Mouse (Mus musculus) layer of hippocampus, adult 2 months (tissue): Measurements from ENCODE around the gene Aars. TPM values are rescaled to one million over a fixed set of nuclear protein-coding genes. Genes with fewer than 3 reads are reported as not detected.
"Not testable (repeated sequence)": the region's sequence is repeated elsewhere in the genome, so short reads cannot be mapped to it uniquely, and the experiment has no call there.

Experiments
- DNase-seq, 2 experiments: peaks; one replicate each; pipeline ENCODE4 v3.0.0; 2022; ENCODE audit warnings: low spot score in 2 of 2
- H3K27ac ChIP-seq: fragments of 200-600 bp; 2 replicates; pipeline ENCODE4 v1.8.1; 2022
- H3K4me3 ChIP-seq: fragments of 200-600 bp; 2 replicates; pipeline ENCODE4 v1.8.1; 2022; ENCODE audit warnings: mild to moderate bottlenecking
- CTCF ChIP-seq: fragments of 200-600 bp; conservative IDR thresholded peaks from 2 replicates; pipeline ENCODE4 v1.8.1; 2022; ENCODE audit warnings: antibody characterized with exemption, mild to moderate bottlenecking, moderate library complexity
- long read RNA-seq, 2 experiments: library from polyadenylated mRNA; stranded (forward); transcript quantifications; one replicate each; pipeline ENCODE4 v2.0.0; 2021; ENCODE audit warnings: borderline mapping rate in 2 of 2
- total RNA-seq, 2 experiments: library from RNA; stranded (reverse); gene quantifications; 2 replicates each; pipeline ENCODE4 v1.2.3; 2021

The Aars gene
- total RNA-seq, result 10 to 100 TPM; 79.5 to 86.3 TPM
- long read RNA-seq, experiment 1, full-length matches to known transcripts, result 47 of 100 reads
- long read RNA-seq, experiment 1, partial matches to known transcripts, result 13 of 100 reads
- long read RNA-seq, experiment 1, other reads (novel, unspliced or antisense), result 40 of 100 reads
- long read RNA-seq, experiment 2, full-length matches to known transcripts, result 70 of 171 reads
- long read RNA-seq, experiment 2, partial matches to known transcripts, result 35 of 171 reads
- long read RNA-seq, experiment 2, other reads (novel, unspliced or antisense), result 66 of 171 reads

DNA sequence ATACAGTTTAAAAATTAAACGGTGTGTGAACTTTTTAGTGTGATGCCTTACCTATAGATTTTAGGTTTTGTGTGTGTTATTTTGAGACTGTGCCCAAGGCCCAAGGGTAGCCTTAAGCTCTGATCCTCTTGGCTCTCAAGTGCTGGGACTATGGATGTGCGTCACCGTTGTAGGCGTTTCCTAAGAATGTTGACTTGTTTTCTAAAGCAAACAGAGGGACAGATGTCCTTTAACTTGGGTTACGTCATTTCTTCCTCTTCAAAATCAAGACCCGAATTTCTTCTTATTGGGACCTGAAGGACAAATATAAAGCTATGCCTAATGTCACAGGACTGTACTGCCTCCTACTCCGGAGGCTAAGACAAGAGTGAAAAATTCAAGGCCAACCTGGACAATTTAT is at the start of gene Aars:
Gene Aars, plus strand, starts transcription at position 229 of the 400 bp plus-strand sequence.
- Histone ChIP-seq H3K4me3 (peak within 1 kb of the TSS; percentile 95), H3K27ac (peak within 1 kb of the TSS; percentile 91)
- no peak for TF ChIP-seq CTCF
- DNase-seq, result no peak

DNA sequence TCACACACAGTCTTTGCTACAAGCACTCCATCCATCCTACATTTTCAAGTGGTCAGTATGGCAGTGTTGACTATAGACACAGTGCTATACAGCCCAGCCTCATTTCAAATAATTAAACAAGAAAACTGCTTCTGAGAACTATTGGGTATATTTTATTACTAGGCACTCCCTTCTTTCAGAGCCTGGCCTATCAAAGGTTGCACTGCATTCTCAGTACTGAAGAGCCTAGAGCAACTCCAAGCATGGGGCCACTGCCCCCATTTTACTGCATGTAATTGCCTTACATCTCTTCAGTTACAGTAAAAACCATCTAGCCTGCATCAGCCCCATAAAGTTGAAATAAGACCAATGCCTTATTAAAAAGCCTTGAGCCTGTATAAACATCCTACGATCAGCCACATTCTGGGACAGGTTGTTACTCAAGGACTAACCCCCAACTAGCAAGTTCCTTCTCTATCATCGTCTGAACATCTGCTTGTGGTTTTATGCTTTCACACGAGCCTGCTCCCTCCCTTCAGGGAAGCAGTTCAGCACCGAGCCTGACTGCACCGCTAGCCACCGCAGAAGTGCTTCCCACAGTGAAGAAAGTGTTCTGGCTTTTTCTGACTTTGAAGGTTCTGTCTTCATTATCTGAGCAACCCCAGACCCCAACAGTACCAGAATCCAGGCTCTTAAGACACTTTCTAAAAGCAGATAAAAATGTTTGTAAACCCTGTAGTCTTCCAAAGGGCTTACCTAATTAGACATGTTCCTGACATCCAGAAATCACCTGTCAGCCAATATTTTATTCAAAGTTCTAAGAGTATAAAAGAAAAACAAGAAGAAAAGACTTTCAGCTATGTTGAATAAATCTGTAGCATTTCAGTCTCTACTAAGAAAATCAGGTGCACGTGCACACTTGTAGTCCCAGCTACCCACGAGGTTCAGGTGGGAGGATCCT is 44.9 kb upstream of the Aars start:
- no peak overlapping the region for H3K27ac ChIP-seq
- no peak for DNase-seq
- H3K4me3 ChIP-seq, result no peak overlapping the region
- no peak for TF ChIP-seq CTCF

- no peak for DNase-seq
- H3K4me3 ChIP-seq, result no peak overlapping the region
- no peak for TF ChIP-seq CTCF
- no peak overlapping the region for H3K27ac ChIP-seq
These were observed 42.9 kb upstream of the Aars start for GRCm38 (mm10) chr8:110990017-110990416.

- Histone ChIP-seq H3K27ac (peak overlapping the region; percentile 89), H3K4me3 (peak overlapping the region; percentile 87)
- TF ChIP-seq CTCF, result no peak
- no peak for DNase-seq
These were observed 36.1 kb upstream of the Aars start for GRCm38 (mm10) chr8:110996641-110997430.

DNA sequence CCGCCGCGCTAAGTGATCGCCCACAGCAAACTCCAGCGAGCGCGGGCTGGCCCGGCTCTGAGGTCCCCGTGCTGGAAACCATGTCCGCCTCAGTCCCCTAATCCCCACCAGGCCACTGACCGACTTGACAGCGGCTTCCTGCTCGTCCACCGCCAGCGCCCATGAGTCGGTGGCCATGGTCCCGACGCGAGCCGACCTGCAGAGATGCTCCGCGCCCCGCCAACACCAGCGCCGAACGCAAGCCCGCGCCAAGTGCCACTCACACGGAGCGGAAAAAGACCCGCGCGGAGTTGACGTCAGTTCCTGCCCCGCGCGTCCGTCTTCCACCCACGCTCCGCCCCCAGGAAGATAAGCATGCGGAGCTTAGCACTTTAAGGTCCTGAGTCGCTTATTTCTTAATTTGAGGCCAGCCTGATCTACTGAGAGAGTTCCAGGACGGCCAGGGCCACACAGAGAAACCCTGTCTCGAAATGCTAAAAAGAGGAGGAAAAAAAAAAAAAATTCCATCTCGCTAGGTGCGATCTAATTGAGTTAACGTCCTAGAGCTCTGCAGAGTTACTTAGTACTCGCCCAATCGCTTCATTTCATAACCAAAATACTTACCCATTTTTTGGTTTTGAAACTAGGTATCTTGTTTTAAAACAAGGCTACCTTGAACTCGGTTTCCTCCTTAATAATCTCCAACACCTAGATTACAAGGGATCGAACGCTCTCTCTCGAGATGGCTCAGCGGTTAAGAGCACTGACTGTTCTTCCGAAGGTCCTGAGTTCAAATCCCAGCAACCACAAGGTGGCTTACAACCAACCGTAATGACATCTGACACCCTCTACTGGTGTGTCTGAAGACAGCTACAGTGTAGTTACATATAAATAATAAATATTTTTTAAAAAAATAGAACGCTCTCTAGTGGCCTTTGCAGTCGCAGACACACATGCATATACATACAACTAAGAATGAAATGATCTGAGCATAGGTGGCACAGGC is 35.1 kb upstream of the Aars start, which contains the start of gene Ddx19a:
Gene Ddx19a, minus strand, starts transcription at position 254 of the 985 bp plus-strand sequence.
- peak; percentile 86 to 90 for DNase-seq
- peak; percentile 79 for TF ChIP-seq CTCF
- Histone ChIP-seq H3K4me3 (peak within 1 kb of the TSS; percentile 87), H3K27ac (peak within 1 kb of the TSS; percentile 89)

GRCm38 (mm10) chr8:111010230-111010991 is 22.5 kb upstream of the Aars start:
- not testable (repeated sequence) for DNase-seq, H3K4me3 ChIP-seq, H3K27ac ChIP-seq

GRCm38 (mm10) chr8:111026609-111027008 is 6.3 kb upstream of the Aars start:
- not testable (repeated sequence) for H3K4me3 ChIP-seq, DNase-seq, H3K27ac ChIP-seq

DNA sequence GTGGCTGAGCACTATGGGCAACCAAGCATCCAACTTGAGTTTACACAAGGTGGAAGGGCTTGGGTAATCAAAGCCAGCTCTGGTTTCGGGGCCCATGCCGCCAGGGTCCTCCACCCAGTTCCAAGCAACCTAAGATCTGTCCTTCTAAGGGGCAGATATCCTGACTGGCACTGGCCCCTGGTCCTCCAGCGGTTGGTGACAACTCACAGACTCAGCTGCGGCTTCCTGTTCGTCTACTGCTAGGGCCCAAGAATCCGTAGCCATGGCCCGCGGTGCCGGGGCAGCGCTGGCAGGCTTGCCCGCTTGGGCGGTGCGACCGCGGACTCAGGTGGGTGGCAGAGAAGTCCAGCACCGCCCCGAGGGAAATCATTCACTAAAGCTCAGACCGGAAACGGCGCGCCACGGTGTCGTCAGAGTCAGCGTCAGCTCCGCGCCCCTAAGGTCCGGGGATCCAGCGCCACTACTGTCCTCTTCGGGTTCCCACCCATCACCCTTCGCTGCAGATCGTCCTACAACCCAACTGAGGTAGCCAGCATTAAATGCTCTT is 5.5 kb upstream of the Aars start:
- DNase-seq, result peak; percentile 87 to 89
- peak overlapping the region; percentile 81 for H3K4me3 ChIP-seq
- no peak for TF ChIP-seq CTCF
- H3K27ac ChIP-seq, result peak overlapping the region; percentile 80

GRCm38 (mm10) chr8:111029589-111029988 is 3.4 kb upstream of the Aars start:
- TF ChIP-seq CTCF, result no peak
- Histone ChIP-seq H3K27ac (no peak overlapping the region), H3K4me3 (no peak overlapping the region)
- no peak for DNase-seq

DNA sequence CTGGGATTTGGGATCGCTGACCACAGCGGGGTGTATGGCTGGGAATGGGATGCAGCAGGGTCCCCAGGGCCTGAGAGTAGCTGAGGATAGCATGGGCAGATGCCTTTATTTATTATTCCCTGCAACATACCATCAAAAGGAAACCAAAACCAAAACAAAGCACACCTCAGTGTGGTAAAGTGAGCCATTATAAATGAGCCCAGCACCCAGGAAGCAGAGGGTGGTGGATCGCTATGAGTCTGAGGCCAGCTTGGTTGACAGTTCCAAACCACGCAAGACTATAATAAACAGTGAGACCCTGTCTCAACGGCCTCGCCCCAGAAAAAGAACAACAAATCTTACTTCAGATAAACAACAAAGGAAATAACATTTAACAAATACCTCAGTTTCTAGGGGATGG is 2.9 kb upstream of the Aars start:
- no peak for TF ChIP-seq CTCF
- H3K4me3 ChIP-seq, result no peak overlapping the region

GRCm38 (mm10) chr8:111031572-111031971 is 1.4 kb upstream of the Aars start, which contains the start of gene Ddx19b:
Ddx19b (minus strand) TSS chr8:111031751.
- Histone ChIP-seq H3K4me3 (no peak within 1 kb of the TSS), H3K27ac (no peak within 1 kb of the TSS)
- no peak for TF ChIP-seq CTCF
- no peak for DNase-seq

More for the DNA sequence above, 2.9 kb upstream of the Aars start:
- DNase-seq, result no peak
- H3K27ac ChIP-seq, result no peak overlapping the region
